Comparison of ENCODE assay signal across 18 mouse cellular contexts in genomic region chr11:93599755-93600154, GRCm38 (mm10).
DNase-seq lines count a peak whose midpoint lies in the region; ATAC-seq and TF ChIP-seq lines count a peak whose summit lies in the region.
"Had no signal": no experiment of that assay in that cellular context is flagged by ENCODE, and none has a peak within 500 bp of the region (broad histone marks: within the 10 kb centered on the region; RNA-seq: fewer than 3 reads in every experiment).

No protein-coding gene starts in this region.

- no peak overlapping the region for H3K4me3 ChIP-seq in CH12.LX (replicated peaks in 1 of 3; ENCODE audit: low read depth in 2 of 3, low read length in 2 of 3, poor library complexity in 1 of 3)
- H3K4me3 ChIP-seq in intestine, postnatal 0 days (ENCODE audit: low read depth, low read length): no peak overlapping the region

- 82% methylated on average over 3 of the region's 3 CpGs for WGBS in intestine, postnatal 0 days

- no peak overlapping the region for H3K4me2 ChIP-seq in CH12.LX (ENCODE audit: insufficient read depth, low read depth, poor library complexity, severe bottlenecking)
- no peak overlapping the region for H3K4me2 ChIP-seq in intestine, postnatal 0 days (replicated peaks; ENCODE audit: low read depth)

- no peaks in the 10 kb centered on the region for H3K79me2 ChIP-seq in CH12.LX (replicated peaks; ENCODE audit: control insufficient read depth, extremely low read depth, insufficient read depth, poor library complexity, severe bottlenecking)

- no peak overlapping the region for H3K9ac ChIP-seq in CH12.LX (ENCODE audit: insufficient read depth, low read depth)
- H3K9ac ChIP-seq in intestine, postnatal 0 days (ENCODE audit: low read depth, low read length): no peak overlapping the region

- peak; percentile 70; the same call in 1 of the 2 replicates for TF ChIP-seq EP300 in CH12.LX (IDR thresholded peaks at IDR 0.05; ENCODE audit: low read length)

- peak; percentile 9 for DNase-seq in CH12.LX (ENCODE audit: extremely low read depth)
- DNase-seq: adrenal gland, adult 2 months; adrenal gland, adult 8-10 months; adrenal gland, postnatal 10 days; adrenal gland, postnatal 14 days; adrenal gland, postnatal 25 days; adrenal gland, postnatal 36 days; B cell, adult 2 months; cerebellum, adult 11 months; cerebellum, adult 11-12 months; cerebellum, adult 18-20 months; cerebellum, adult 2 months; cerebellum, adult 8-10 months had no signal

- ATAC-seq in intestine, postnatal 0 days: no peak
- ATAC-seq: activated CD4-positive, CD25-positive, alpha-beta regulatory T cell, adult 4 months; CD4-positive, CD25-positive, alpha-beta regulatory T cell, adult 4 months; Patski had no signal

- H3K36me3 ChIP-seq in CH12.LX (replicated peaks in 1 of 2; ENCODE audit: control insufficient read depth in 1 of 2, insufficient read depth in 1 of 2, low read length in 1 of 2): no peaks in the 10 kb centered on the region
- no peaks in the 10 kb centered on the region for H3K36me3 ChIP-seq in intestine, postnatal 0 days (ENCODE audit: control insufficient read depth, insufficient read depth)
- H3K36me3 ChIP-seq: G1E had no signal

- TF ChIP-seq POLR2A in CH12.LX (IDR thresholded peaks at IDR 0.05; ENCODE audit: low read depth, low read length): no peak

- no peak for TF ChIP-seq RAD21 in CH12.LX (IDR thresholded peaks at IDR 0.05; ENCODE audit: low read depth, low read length)

- no peak overlapping the region for H3K27ac ChIP-seq in CH12.LX (ENCODE audit: insufficient read depth, low read depth)
- H3K27ac ChIP-seq in intestine, postnatal 0 days (ENCODE audit: low read depth, low read length): no peak overlapping the region

- in situ Hi-C loops in CH12.LX (cut with MboI; ENCODE audit: low pct_ligation_motif_present, low pct_unique_long_range_greater_than_20kb, low sequenced_read_pairs): no loop called here

- peaks cover 3 to 8% of the 10 kb centered on the region in 2 experiments; a peak in 2 of 4 replicates for H3K4me1 ChIP-seq in CH12.LX (ENCODE audit: control insufficient read depth in 1 of 2, insufficient read depth in 2 of 2)
- H3K4me1 ChIP-seq in intestine, postnatal 0 days (replicated peaks; ENCODE audit: control insufficient read depth, insufficient read depth, low read length): no peaks in the 10 kb centered on the region

- dilution Hi-C loops in CH12.LX (cut with MboI; ENCODE audit: extremely low pct_ligation_motif_present, extremely low pct_unique_long_range_greater_than_20kb, low sequenced_read_pairs): no loop called here

- H3K9me3 ChIP-seq in CH12.LX (replicated peaks; ENCODE audit: low read length): no peaks in the 10 kb centered on the region
- H3K9me3 ChIP-seq in intestine, postnatal 0 days (ENCODE audit: control insufficient read depth): no peaks in the 10 kb centered on the region

- peaks cover 23% of the 10 kb centered on the region for H3K27me3 ChIP-seq in CH12.LX (replicated peaks)
- no peaks in the 10 kb centered on the region for H3K27me3 ChIP-seq in intestine, postnatal 0 days (replicated peaks; ENCODE audit: control insufficient read depth, insufficient read depth, low read length)

- TF ChIP-seq CTCF in CH12.LX (conservative IDR thresholded peaks at IDR 0.05 in 1 of 2, IDR thresholded peaks at IDR 0.05 in 1 of 2; ENCODE audit: low read depth in 2 of 2, low read length in 2 of 2): no peak
- no peak for TF ChIP-seq CTCF in intestine, postnatal 0 days (IDR thresholded peaks at IDR 0.05; ENCODE audit: low read depth)

TF ChIP-seq in CH12.LX, 34 proteins besides CTCF, POLR2A, EP300 and RAD21:
- TF ChIP-seq HCFC1 (IDR thresholded peaks at IDR 0.05; ENCODE audit: low read depth, low read length): no peak
- no peak for TF ChIP-seq RCOR1 (conservative IDR thresholded peaks at IDR 0.05; ENCODE audit: low read depth, low read length)
- TF ChIP-seq E2F4 (IDR thresholded peaks at IDR 0.05; ENCODE audit: insufficient replicate concordance, low read depth, low read length): no peak
- no peak for TF ChIP-seq CHD1 (IDR thresholded peaks at IDR 0.05; ENCODE audit: low read depth, low read length)
- TF ChIP-seq TBP (conservative IDR thresholded peaks at IDR 0.05; ENCODE audit: low read depth, low read length): no peak
- TF ChIP-seq USF1 (IDR thresholded peaks at IDR 0.05; ENCODE audit: low read depth, low read length): no peak
- no peak for TF ChIP-seq KAT2A (IDR thresholded peaks at IDR 0.05; ENCODE audit: insufficient replicate concordance, low read length)
- TF ChIP-seq MEF2A (IDR thresholded peaks at IDR 0.05; ENCODE audit: borderline replicate concordance, low read depth, low read length): peak; percentile 76
- no peak for TF ChIP-seq ZMIZ1 (IDR thresholded peaks at IDR 0.05; ENCODE audit: low read depth, low read length)
- no peak for TF ChIP-seq NELFE (IDR thresholded peaks at IDR 0.05; ENCODE audit: low read depth, low read length)
- peak; percentile 55 for TF ChIP-seq JUN (IDR thresholded peaks at IDR 0.05; ENCODE audit: insufficient read depth, low read depth, low read length)
- TF ChIP-seq ELF1 (IDR thresholded peaks at IDR 0.05; ENCODE audit: low read depth, low read length): no peak
- no peak for TF ChIP-seq PAX5 (IDR thresholded peaks at IDR 0.05; ENCODE audit: low read length)
- TF ChIP-seq ETS1 (conservative IDR thresholded peaks at IDR 0.05; ENCODE audit: low read depth, low read length): peak; percentile 66; the same call in 1 of the 2 replicates
- no peak for TF ChIP-seq MAX (IDR thresholded peaks at IDR 0.05; ENCODE audit: low read length)
- TF ChIP-seq JUND (conservative IDR thresholded peaks at IDR 0.05; ENCODE audit: low read depth, low read length): peak; percentile 63
- no peak for TF ChIP-seq MXI1 (IDR thresholded peaks at IDR 0.05; ENCODE audit: low read depth, low read length)
